Mouse (Mus musculus) midbrain, embryonic 14.5 days (tissue): ENCODE measurements around the gene Igsf8. TPM values are rescaled to one million over a fixed set of nuclear protein-coding genes. Genes with fewer than 3 reads are reported as not detected.
A peak's percentile ranks its signal among the peaks of the same experiment; 100 is the strongest.

Experiments used
- ATAC-seq: fragments of 200-750 bp; cut with Nextera tagmentation; 2 replicates; pipeline ENCODE4 v1.8.0; 2017; ENCODE audit warnings: moderate number of reproducible peaks, moderate library complexity; ENCODE audit not compliant: low FRiP score, low TSS enrichment
- DNase-seq: peaks from one replicate; pipeline ENCODE4 v3.0.0-alpha.2; 2015
- H3K27ac ChIP-seq: fragments of 300-500 bp; sonication (generic); replicated peaks from 2 replicates; pipeline ENCODE4 v1.5.1; 2014; ENCODE audit warnings: mild to moderate bottlenecking, low read depth, low read length, moderate library complexity
- H3K27me3 ChIP-seq: fragments of 300-500 bp; sonication (generic); 2 replicates; pipeline ENCODE4 v1.6.1; 2014; ENCODE audit warnings: low read length, control low read depth, mixed read lengths; ENCODE audit not compliant: control insufficient read depth, insufficient read depth
- H3K36me3 ChIP-seq: fragments of 300-500 bp; sonication (generic); 2 replicates; pipeline ENCODE4 v1.6.1; 2014; ENCODE audit warnings: low read length, control low read depth; ENCODE audit not compliant: control insufficient read depth, insufficient read depth
- H3K4me1 ChIP-seq: fragments of 300-500 bp; sonication (generic); 2 replicates; pipeline ENCODE4 v1.6.1; 2014; ENCODE audit warnings: mild to moderate bottlenecking, antibody characterized with exemption, low read length, control low read depth; ENCODE audit not compliant: control insufficient read depth, insufficient read depth
- H3K4me2 ChIP-seq: fragments of 300-500 bp; sonication (generic); 2 replicates; pipeline ENCODE4 v1.6.1; 2014; ENCODE audit warnings: mild to moderate bottlenecking, low read length, moderate library complexity
- H3K4me3 ChIP-seq: fragments of 300-500 bp; sonication (generic); replicated peaks from 2 replicates; pipeline ENCODE4 v1.5.1; 2014; ENCODE audit warnings: low read depth, low read length
- H3K9ac ChIP-seq: fragments of 300-500 bp; sonication (generic); replicated peaks from 2 replicates; pipeline ENCODE4 v1.6.1; 2014; ENCODE audit warnings: mild to moderate bottlenecking, low read length, moderate library complexity
- H3K9me3 ChIP-seq: fragments of 300-500 bp; sonication (generic); 2 replicates; pipeline ENCODE4 v1.6.1; 2016; ENCODE audit warnings: low read length, control low read depth, mixed read lengths; ENCODE audit not compliant: control insufficient read depth
- WGBS: fragments of 180-500 bp; shearing (Covaris S2); extraction: QIAGEN DNeasy Blood & Tissue Kit; methylation state at CpG from one replicate; pipeline ENCODE4 v1.1.7; 2014; 5-methylcytosine and 5-hydroxymethylcytosine counted together
- polyA plus RNA-seq: library from polyadenylated mRNA; unstranded; fragments of >200 nt; fragmentation: Nextera tagmentation; extraction: Ambion mirVana; gene quantifications from 2 replicates; pipeline ENCODE4 v1.2.1, GENCODE M21; 2014

The Igsf8 gene
- polyA plus RNA-seq, 1 experiment from 2014 or later = 61.0 TPM

DNA sequence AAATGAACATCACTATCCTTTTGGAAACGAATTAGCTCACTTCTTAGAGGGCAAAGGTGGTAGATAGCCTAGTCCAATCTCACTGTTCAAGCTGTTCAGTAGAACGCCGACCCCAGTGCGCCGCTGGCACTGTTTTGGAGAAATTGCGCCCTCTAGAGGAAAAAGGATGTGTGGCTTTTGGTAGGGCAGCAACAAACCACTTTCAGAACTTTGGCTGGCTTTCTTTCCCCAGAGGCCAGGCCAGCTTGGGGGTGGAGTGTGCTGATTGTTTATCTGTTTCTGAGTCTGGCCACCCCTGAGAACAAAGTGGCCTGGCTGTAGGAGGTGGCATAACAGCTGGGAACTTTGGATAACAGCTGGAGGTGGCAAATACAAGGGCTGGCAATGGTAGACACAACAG lies 103.2 kb downstream of the Igsf8 start:
- peak; percentile 44; the same call in 1 of the 2 replicates for ATAC-seq
- Histone ChIP-seq H3K4me1 (no peaks in the 10 kb centered on the region), H3K36me3 (no peaks in the 10 kb centered on the region), H3K27me3 (no peaks in the 10 kb centered on the region), H3K4me3 (no peak overlapping the region), H3K9me3 (no peaks in the 10 kb centered on the region), H3K27ac (no peak overlapping the region), H3K4me2 (no peak overlapping the region), H3K9ac (no peak overlapping the region)
- DNase-seq = peak; percentile 82
- 7% methylated on average over 6 of the region's 6 CpGs for WGBS

DNA sequence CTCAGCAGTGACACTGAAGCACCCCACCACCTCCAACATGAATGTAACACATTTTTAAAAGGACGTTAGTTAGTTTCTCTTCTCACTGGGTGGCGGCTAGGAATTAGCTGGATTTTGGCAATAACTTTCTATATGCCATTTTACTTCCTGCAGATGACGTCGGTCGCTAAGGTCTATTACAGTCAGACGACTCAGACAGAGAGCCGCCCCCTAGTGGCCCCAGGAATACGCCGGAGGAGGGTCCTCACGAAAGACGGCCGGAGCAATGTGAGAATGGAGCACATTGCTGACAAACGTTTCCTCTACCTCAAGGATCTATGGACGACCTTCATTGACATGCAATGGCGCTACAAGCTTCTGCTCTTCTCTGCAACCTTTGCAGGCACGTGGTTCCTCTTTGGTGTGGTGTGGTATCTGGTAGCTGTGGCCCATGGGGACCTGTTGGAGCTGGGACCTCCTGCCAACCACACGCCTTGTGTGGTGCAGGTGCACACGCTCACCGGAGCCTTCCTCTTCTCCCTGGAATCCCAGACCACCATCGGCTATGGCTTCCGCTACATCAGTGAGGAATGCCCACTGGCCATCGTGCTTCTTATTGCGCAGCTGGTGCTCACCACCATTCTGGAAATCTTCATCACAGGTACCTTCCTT lies 107.5 kb downstream of the Igsf8 start:
- DNase-seq (peak; percentile 81), ATAC-seq (0 out of 2 replicates have a peak, but pooled peaks have one; percentile 59)
- H3K27ac ChIP-seq = no peak overlapping the region
- peak overlapping the region; percentile 31; the same call in 1 of the 2 replicates for H3K4me2 ChIP-seq
- H3K4me3 ChIP-seq = 0 out of 2 replicates have a peak overlapping the region, but pooled peaks have one; percentile 2
- WGBS = 30% methylated on average over 23 of the region's 23 CpGs
- no peaks in the 10 kb centered on the region for H3K9me3 ChIP-seq
- no peak overlapping the region for H3K9ac ChIP-seq
- no peaks in the 10 kb centered on the region for H3K4me1 ChIP-seq
- no peaks in the 10 kb centered on the region for H3K27me3 ChIP-seq
- H3K36me3 ChIP-seq = no peaks in the 10 kb centered on the region

Other genes starting within 250 kb of the Igsf8 start
- gene Vangl2, start 233.2 kb upstream of the Igsf8 start, polyA plus RNA-seq = 52.7 and 57.3 TPM in 2 replicates
- gene Nhlh1, start 204.1 kb upstream of the Igsf8 start, polyA plus RNA-seq = 3.6 and 5.5 TPM in 2 replicates
- 96.5 and 188 TPM in 2 replicates for gene Copa, start 179.1 kb upstream of the Igsf8 start, polyA plus RNA-seq
- gene Ncstn, start 178.8 kb upstream of the Igsf8 start, polyA plus RNA-seq = 97.7 and 117 TPM in 2 replicates
- gene Pex19, start 134.9 kb upstream of the Igsf8 start, polyA plus RNA-seq = 122 and 156 TPM in 2 replicates
- gene Dcaf8, start 113.6 kb upstream of the Igsf8 start, polyA plus RNA-seq = 63.5 and 79.8 TPM in 2 replicates
- gene Pea15a, start 54.8 kb upstream of the Igsf8 start, polyA plus RNA-seq = 314 and 385 TPM in 2 replicates
- gene Casq1, start 41.8 kb upstream of the Igsf8 start, polyA plus RNA-seq = 1.6 and 2.3 TPM in 2 replicates
- gene Atp1a4, start 3.2 kb upstream of the Igsf8 start, polyA plus RNA-seq = not detected in 2 replicates
- 18.2 and 19.4 TPM in 2 replicates for gene Atp1a2, start 36.4 kb downstream of the Igsf8 start, polyA plus RNA-seq
- gene Kcnj9, start 67.7 kb downstream of the Igsf8 start, polyA plus RNA-seq = 3.0 and 3.9 TPM in 2 replicates
- 1.5 TPM in 2 replicates for gene Kcnj10, start 79.6 kb downstream of the Igsf8 start, polyA plus RNA-seq
- 5.2 and 6.4 TPM in 2 replicates for gene Pigm, start 114.9 kb downstream of the Igsf8 start, polyA plus RNA-seq
- 0.32 TPM in 1 of 2 replicates, not detected in the other for gene Slamf9, start 213.7 kb downstream of the Igsf8 start, polyA plus RNA-seq
- 49.6 and 52.6 TPM in 2 replicates for gene Igsf9, start 220.1 kb downstream of the Igsf8 start, polyA plus RNA-seq
- gene Tagln2, start 238.4 kb downstream of the Igsf8 start, polyA plus RNA-seq = 25.7 and 43.5 TPM in 2 replicates